Mouse (Mus musculus) thymus, adult 2 months (tissue): ENCODE data around the gene Gnb1l.

Source experiments
- CTCF ChIP-seq: fragments of 200-500 bp; IDR thresholded peaks from 2 replicates; pipeline ENCODE4 v1.5.1; 2012; ENCODE audit warnings: mild to moderate bottlenecking, control low read depth, low read length, moderate library complexity, borderline replicate concordance; ENCODE audit not compliant: control insufficient read depth, poor library complexity, insufficient read depth; ENCODE audit errors: extremely low read depth
- POLR2A ChIP-seq: fragments of 200-500 bp; IDR thresholded peaks from 2 replicates; pipeline ENCODE4 v1.6.1; 2012; ENCODE audit warnings: mild to moderate bottlenecking, low read length, control low read depth, moderate library complexity; ENCODE audit not compliant: control insufficient read depth, poor library complexity, insufficient read depth; ENCODE audit errors: extremely low read depth

GRCm38 (mm10) chr16:18483839-18484238 is 14.7 kb upstream of the Gnb1l start:
- TF ChIP-seq CTCF: no peak
- TF ChIP-seq POLR2A: no peak
